Mouse (Mus musculus) MEL (cell line): Measurements from ENCODE around the gene Adh1. TPM values are rescaled to one million over a fixed set of nuclear protein-coding genes. Genes with fewer than 3 reads are reported as not detected.

ENCODE experiments used
- DNase-seq: peaks from one replicate; pipeline ENCODE4 v3.0.0; 2011; ENCODE audit warnings: low read depth, low spot score
- H3K27ac ChIP-seq: 2 replicates; pipeline ENCODE4 v1.5.1; 2012; ENCODE audit warnings: low read depth, mild to moderate bottlenecking, control low read depth, low read length, moderate library complexity; ENCODE audit not compliant: control insufficient read depth
- H3K27me3 ChIP-seq, 2 experiments: fragments of 150-350 bp in 1 of 2; sonication (generic) in 1 of 2; 2 replicates each; pipeline ENCODE4 v1.6.1; 2012; ENCODE audit warnings: low read length in 2 of 2, mild to moderate bottlenecking in 2 of 2, improper control_type of control experiment in 1 of 2, moderate library complexity in 1 of 2; ENCODE audit not compliant: insufficient read depth in 2 of 2, control insufficient read depth in 1 of 2
- H3K36me3 ChIP-seq, 2 experiments: 2 replicates each; pipeline ENCODE4 v1.6.1; 2012 to 2014; ENCODE audit warnings: low read length in 2 of 2, improper control_type of control experiment in 1 of 2, inconsistent platforms in 1 of 2, mild to moderate bottlenecking in 1 of 2; ENCODE audit not compliant: insufficient read depth in 2 of 2, control insufficient read depth in 1 of 2
- H3K4me1 ChIP-seq, 2 experiments: fragments of 150-350 bp in 1 of 2; sonication (generic) in 1 of 2; 2 replicates each; pipeline ENCODE4 v1.6.1; 2012; ENCODE audit warnings: low read length in 2 of 2, improper control_type of control experiment in 1 of 2, mild to moderate bottlenecking in 1 of 2; ENCODE audit not compliant: insufficient read depth in 2 of 2, control insufficient read depth in 1 of 2
- H3K4me3 ChIP-seq, 2 experiments: fragments of 150-350 bp in 1 of 2; sonication (generic) in 1 of 2; 2 replicates each; pipeline ENCODE4 v1.5.1; 2012; ENCODE audit warnings: low read depth in 2 of 2, low read length in 2 of 2, mild to moderate bottlenecking in 2 of 2, moderate library complexity in 2 of 2, control low read depth in 1 of 2, improper control_type of control experiment in 1 of 2; ENCODE audit not compliant: control insufficient read depth in 1 of 2, insufficient read depth in 1 of 2
- H3K79me2 ChIP-seq: 2 replicates; pipeline ENCODE4 v1.6.1; 2012; ENCODE audit warnings: mild to moderate bottlenecking, low read length, moderate library complexity; ENCODE audit not compliant: control insufficient read depth, poor library complexity, insufficient read depth
- H3K9ac ChIP-seq: 2 replicates; pipeline ENCODE4 v1.6.1; 2012; ENCODE audit warnings: low read depth, mild to moderate bottlenecking, control low read depth, low read length, moderate library complexity; ENCODE audit not compliant: control insufficient read depth, poor library complexity, severe bottlenecking
- H3K9me3 ChIP-seq: fragments of 150-350 bp; sonication (generic); replicated peaks from 2 replicates; pipeline ENCODE4 v1.6.1; 2012; ENCODE audit warnings: mild to moderate bottlenecking, low read length, improper control_type of control experiment, moderate library complexity; ENCODE audit not compliant: insufficient read depth
- BHLHE40 ChIP-seq: IDR thresholded peaks from 2 replicates; pipeline ENCODE4 v1.6.1; 2012; ENCODE audit warnings: low read depth, mild to moderate bottlenecking, inconsistent platforms, low read length, improper control_type of control experiment, borderline replicate concordance
- CHD1 ChIP-seq: IDR thresholded peaks from 2 replicates; pipeline ENCODE4 v1.6.1; 2012; ENCODE audit warnings: low read depth, mild to moderate bottlenecking, inconsistent platforms, low read length, improper control_type of control experiment
- CTCF ChIP-seq, 3 experiments: IDR thresholded peaks in 2 of 3; conservative IDR thresholded peaks in 1 of 3; 2 replicates each; pipeline ENCODE4 v1.5.1; 2011 to 2012; ENCODE audit warnings: low read length in 3 of 3, low read depth in 2 of 3, mild to moderate bottlenecking in 2 of 3, improper control_type of control experiment in 1 of 3, inconsistent platforms in 1 of 3, mixed read lengths in 1 of 3, moderate library complexity in 1 of 3; ENCODE audit not compliant: control insufficient read depth in 1 of 3, insufficient read depth in 1 of 3, poor library complexity in 1 of 3, severe bottlenecking in 1 of 3
- ETS1 ChIP-seq: IDR thresholded peaks from 2 replicates; pipeline ENCODE4 v1.6.1; 2012; ENCODE audit warnings: low read depth, mild to moderate bottlenecking, inconsistent platforms, low read length, improper control_type of control experiment, moderate library complexity
- GABPA ChIP-seq: IDR thresholded peaks from 2 replicates; pipeline ENCODE4 v1.6.1; 2012; ENCODE audit warnings: low read depth, mild to moderate bottlenecking, inconsistent platforms, low read length, improper control_type of control experiment, moderate library complexity
- GATA1 ChIP-seq: IDR thresholded peaks from 2 replicates; pipeline ENCODE4 v1.6.1; 2011; ENCODE audit warnings: low read depth, low read length, improper control_type of control experiment
- JUND ChIP-seq: IDR thresholded peaks from 2 replicates; pipeline ENCODE4 v1.6.1; 2011; ENCODE audit warnings: low read depth, mild to moderate bottlenecking, improper control_type of control experiment, low read length
- MAZ ChIP-seq: IDR thresholded peaks from 2 replicates; pipeline ENCODE4 v1.6.1; 2012; ENCODE audit warnings: low read depth, mild to moderate bottlenecking, inconsistent platforms, low read length, improper control_type of control experiment
- MEF2A ChIP-seq: IDR thresholded peaks from 2 replicates; pipeline ENCODE4 v1.6.1; 2014; ENCODE audit warnings: low read depth, mild to moderate bottlenecking, inconsistent platforms, low read length, improper control_type of control experiment; ENCODE audit not compliant: poor library complexity, insufficient replicate concordance, severe bottlenecking; ENCODE audit errors: extremely low read depth
- MXI1 ChIP-seq: IDR thresholded peaks from 2 replicates; pipeline ENCODE4 v1.6.1; 2011; ENCODE audit warnings: mild to moderate bottlenecking, low read depth, low read length, improper control_type of control experiment
- MYB ChIP-seq: IDR thresholded peaks from 2 replicates; pipeline ENCODE4 v1.6.1; 2011; ENCODE audit warnings: mild to moderate bottlenecking, low read depth, low read length, improper control_type of control experiment
- NELFE ChIP-seq: IDR thresholded peaks from 2 replicates; pipeline ENCODE4 v1.6.1; 2011; ENCODE audit warnings: low read depth, low read length, improper control_type of control experiment
- POLR2AphosphoS5 ChIP-seq: IDR thresholded peaks from 2 replicates; pipeline ENCODE4 v1.6.1; 2012; ENCODE audit warnings: low read depth, borderline replicate concordance, mild to moderate bottlenecking, inconsistent platforms, low read length, moderate library complexity, mixed read lengths
- RAD21 ChIP-seq: IDR thresholded peaks from 2 replicates; pipeline ENCODE4 v1.6.1; 2011; ENCODE audit warnings: mild to moderate bottlenecking, low read depth, low read length, improper control_type of control experiment
- RCOR1 ChIP-seq: IDR thresholded peaks from 2 replicates; pipeline ENCODE4 v1.6.1; 2012; ENCODE audit warnings: low read depth, mild to moderate bottlenecking, inconsistent platforms, low read length, improper control_type of control experiment
- SIN3A ChIP-seq: IDR thresholded peaks from 2 replicates; pipeline ENCODE4 v1.6.1; 2012; ENCODE audit warnings: low read length, improper control_type of control experiment, inconsistent platforms
- SMC3 ChIP-seq: IDR thresholded peaks from 2 replicates; pipeline ENCODE4 v1.6.1; 2011; ENCODE audit warnings: low read depth, low read length, improper control_type of control experiment
- TAL1 ChIP-seq: IDR thresholded peaks from 2 replicates; pipeline ENCODE4 v1.6.1; 2012; ENCODE audit warnings: mild to moderate bottlenecking, inconsistent platforms, low read length, moderate library complexity, mixed read lengths
- TBP ChIP-seq: IDR thresholded peaks from 2 replicates; pipeline ENCODE4 v1.8.0; 2011; ENCODE audit warnings: low read depth, low read length, improper control_type of control experiment
- TCF12 ChIP-seq: IDR thresholded peaks from 2 replicates; pipeline ENCODE4 v1.6.1; 2014; ENCODE audit warnings: low read depth, mild to moderate bottlenecking, inconsistent platforms, low read length, improper control_type of control experiment, moderate library complexity
- UBTF ChIP-seq: IDR thresholded peaks from 2 replicates; pipeline ENCODE4 v1.6.1; 2012; ENCODE audit warnings: low read depth, mild to moderate bottlenecking, inconsistent platforms, low read length, improper control_type of control experiment, moderate library complexity, borderline replicate concordance; ENCODE audit not compliant: insufficient read depth
- USF1 ChIP-seq: IDR thresholded peaks from 2 replicates; pipeline ENCODE4 v1.6.1; 2014; ENCODE audit warnings: low read depth, mild to moderate bottlenecking, inconsistent platforms, low read length, improper control_type of control experiment, moderate library complexity
- ZKSCAN1 ChIP-seq: IDR thresholded peaks from 2 replicates; pipeline ENCODE4 v1.6.1; 2012; ENCODE audit warnings: low read depth, mild to moderate bottlenecking, inconsistent platforms, low read length, improper control_type of control experiment, moderate library complexity
- polyA plus RNA-seq, 2 experiments: library from polyadenylated mRNA; stranded (reverse) in 1 of 2; unstranded in 1 of 2; fragments of >175 nt in 1 of 2; fragments of >200 nt in 1 of 2; gene quantifications; 2 replicates each; pipeline versions ENCODE4 v1.2.1 to v1.2.4; 2012; ENCODE audit warnings: low replicate concordance in 2 of 2, low read depth in 1 of 2; ENCODE audit not compliant: insufficient read length in 2 of 2, insufficient read depth in 1 of 2, missing spikeins in 1 of 2
- total RNA-seq: library from RNA; depleted of rRNA; stranded (reverse); fragments of 300-350 nt; gene quantifications from 2 replicates; pipeline ENCODE4 v1.2.3, GENCODE M21; 2012

Gene Adh1
- total and polyA plus RNA-seq, 3 experiments, result 0.15 TPM; not detected in 2

DNA sequence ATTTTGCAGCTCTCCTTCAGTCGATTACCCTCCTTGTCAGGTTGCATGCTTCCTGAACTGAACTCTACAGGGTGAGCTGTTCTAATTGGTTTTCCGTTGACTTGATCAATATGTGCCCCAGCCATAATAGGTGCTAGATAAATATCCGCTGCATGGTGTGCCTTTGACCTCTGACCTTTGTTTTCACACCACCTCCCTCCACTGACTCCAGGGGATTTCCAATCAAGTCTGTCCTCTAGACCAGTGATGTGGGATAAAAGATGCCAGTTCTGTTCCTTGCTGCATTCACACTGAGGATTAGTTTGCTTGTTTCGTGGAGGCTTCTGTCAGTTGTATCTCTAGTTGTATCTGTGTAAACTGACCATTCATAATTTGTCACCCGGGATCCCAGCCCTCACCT is 6.6 kb upstream of the Adh1 start:
- DNase-seq, result no peak
- no peak overlapping the region for H3K27ac ChIP-seq
- H3K4me1 ChIP-seq, result no peaks in the 10 kb centered on the region
- H3K79me2 ChIP-seq, result no peaks in the 10 kb centered on the region
- no peak overlapping the region for H3K4me3 ChIP-seq
- H3K36me3 ChIP-seq, result no peaks in the 10 kb centered on the region
- H3K9me3 ChIP-seq, result no peaks in the 10 kb centered on the region
- no peak overlapping the region for H3K9ac ChIP-seq
- TF ChIP-seq MAZ (no peak), UBTF (no peak), TAL1 (no peak), ZKSCAN1 (no peak), JUND (no peak), TCF12 (no peak), MEF2A (no peak), TBP (no peak), MXI1 (no peak), RCOR1 (no peak), GATA1 (no peak), USF1 (no peak), SIN3A (no peak), GABPA (no peak), MYB (no peak), ETS1 (no peak), RAD21 (no peak), SMC3 (no peak)
- peaks cover 0 to 3% of the 10 kb centered on the region in 2 experiments; a peak in 3 of 4 replicates for H3K27me3 ChIP-seq

DNA sequence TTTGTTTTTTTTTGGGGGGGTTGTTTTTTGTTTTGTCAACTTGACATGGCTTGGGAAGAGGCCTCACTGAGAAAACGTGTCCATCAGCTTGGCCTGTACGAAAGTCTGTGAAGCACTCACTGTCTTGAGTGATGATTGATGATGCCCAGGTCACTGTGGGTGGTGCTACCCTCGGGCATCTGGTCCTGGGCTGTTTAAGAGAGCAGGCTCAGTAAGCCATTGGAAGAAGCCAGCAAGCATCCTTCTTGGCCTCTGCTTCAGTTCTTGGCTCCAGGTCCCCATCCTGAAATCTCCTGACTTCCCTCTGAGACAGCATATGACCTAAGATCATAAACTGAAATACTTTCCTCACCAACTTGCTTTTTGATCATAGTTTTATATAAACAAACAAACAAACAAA is 5.4 kb upstream of the Adh1 start:
- H3K9me3 ChIP-seq, result no peaks in the 10 kb centered on the region
- no peak overlapping the region for H3K4me3 ChIP-seq
- no peaks in the 10 kb centered on the region for H3K79me2 ChIP-seq
- no peak overlapping the region for H3K27ac ChIP-seq
- no peak for DNase-seq
- H3K4me1 ChIP-seq, result no peaks in the 10 kb centered on the region
- TF ChIP-seq POLR2AphosphoS5, result no peak
- TF ChIP-seq NELFE, result no peak
- no peak for TF ChIP-seq CTCF (IDR thresholded peaks at IDR 0.05 in 2 of 3, conservative IDR thresholded peaks at IDR 0.05 in 1 of 3; ENCODE audit: control insufficient read depth in 1 of 3, insufficient read depth in 1 of 3, low read depth in 2 of 3, low read length in 3 of 3, poor library complexity in 1 of 3, severe bottlenecking in 1 of 3)
- TF ChIP-seq CHD1, result no peak
- no peak for TF ChIP-seq BHLHE40
- TF ChIP-seq JUND, result no peak
- no peak for TF ChIP-seq TBP
- TF ChIP-seq MEF2A, result no peak
- no peaks in the 10 kb centered on the region for H3K36me3 ChIP-seq
- H3K9ac ChIP-seq, result no peak overlapping the region
- peaks cover 0 to 3% of the 10 kb centered on the region in 2 experiments; a peak in 3 of 4 replicates for H3K27me3 ChIP-seq
